Mouse (Mus musculus): ENCODE data around the gene Swap70.

- TF ChIP-seq POLR2A (IDR thresholded peaks at IDR 0.05; ENCODE audit: extremely low read depth, insufficient read depth, low read length) = no peak
- TF ChIP-seq CTCF (IDR thresholded peaks at IDR 0.05; ENCODE audit: low read depth, low read length) = no peak
These were observed 76.1 kb downstream of the Swap70 start for GRCm38 (mm10) chr7:110297611-110298010.

Data from liver, adult 2 months (tissue).